Mouse (Mus musculus): ENCODE measurements around the gene Zranb2. TPM values are rescaled to one million over a fixed set of nuclear protein-coding genes. Genes with fewer than 3 reads are reported as not detected.
A peak's percentile ranks its signal among the peaks of the same experiment; 100 is the strongest.

The Zranb2 gene
- 100 to 1,000 TPM; 144 to 153 TPM for total RNA-seq (2021)

- DNase-seq (ENCODE audit: low spot score in 2 of 2), result peak; percentile 94
- intact Hi-C loops (cut with DNase I), result loop anchor here (5.0 kb wide), 1 partner anchor 972 kb away; the partner anchor contains the start of gene Negr1
Observed at GRCm38 (mm10) chr3:157533964-157534785, at the start of gene Zranb2. Gene Zranb2 (plus strand): TSS chr3:157534160.

GRCm38 (mm10) chr3:157492043-157492442 lies 41.9 kb upstream of the Zranb2 start:
- intact Hi-C loops (cut with DNase I), result no loop called here
- DNase-seq (ENCODE audit: low spot score in 2 of 2), result no peak

DNA sequence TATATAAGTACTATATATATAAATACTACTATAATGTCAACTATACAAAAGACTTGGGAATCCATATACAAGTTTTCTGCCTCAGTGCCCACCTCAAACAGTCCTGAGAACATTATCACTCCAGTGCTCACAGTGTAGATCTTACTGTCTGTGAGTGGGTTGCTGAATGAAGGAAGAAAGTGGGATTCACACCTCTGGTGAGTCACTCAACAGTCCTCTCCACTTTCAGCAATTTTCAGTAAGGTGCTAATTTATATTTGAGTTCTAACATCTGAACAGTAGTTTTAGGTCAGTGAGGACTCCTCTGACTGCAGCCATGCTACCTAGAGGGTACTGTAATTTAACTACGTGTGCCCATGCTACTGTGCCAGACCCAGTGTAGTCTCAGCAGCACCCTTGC lies 31.7 kb upstream of the Zranb2 start:
- intact Hi-C loops (cut with DNase I), result no loop called here
- DNase-seq (ENCODE audit: low spot score in 2 of 2), result peak in 1 of 2 experiments; percentile 44

GRCm38 (mm10) chr3:157514116-157514796 lies 19.7 kb upstream of the Zranb2 start:
- intact Hi-C loops (cut with DNase I), result no loop called here
- DNase-seq (ENCODE audit: low spot score in 2 of 2), result no peak

GRCm38 (mm10) chr3:157516471-157516870 lies 17.5 kb upstream of the Zranb2 start:
- intact Hi-C loops (cut with DNase I), result no loop called here
- DNase-seq (ENCODE audit: low spot score in 2 of 2), result no peak

GRCm38 (mm10) chr3:157517992-157518391 lies 16.0 kb upstream of the Zranb2 start:
- intact Hi-C loops (cut with DNase I), result no loop called here
- no peak for DNase-seq (ENCODE audit: low spot score in 2 of 2)

- intact Hi-C loops (cut with DNase I), result loop anchor here (2.0 kb wide), 1 partner anchor 288 kb away; no protein-coding TSS in a partner anchor
- peak; percentile 73 to 83 for DNase-seq (ENCODE audit: low spot score in 2 of 2)
Observed at GRCm38 (mm10) chr3:157520433-157520832, 13.5 kb upstream of the Zranb2 start.

DNA sequence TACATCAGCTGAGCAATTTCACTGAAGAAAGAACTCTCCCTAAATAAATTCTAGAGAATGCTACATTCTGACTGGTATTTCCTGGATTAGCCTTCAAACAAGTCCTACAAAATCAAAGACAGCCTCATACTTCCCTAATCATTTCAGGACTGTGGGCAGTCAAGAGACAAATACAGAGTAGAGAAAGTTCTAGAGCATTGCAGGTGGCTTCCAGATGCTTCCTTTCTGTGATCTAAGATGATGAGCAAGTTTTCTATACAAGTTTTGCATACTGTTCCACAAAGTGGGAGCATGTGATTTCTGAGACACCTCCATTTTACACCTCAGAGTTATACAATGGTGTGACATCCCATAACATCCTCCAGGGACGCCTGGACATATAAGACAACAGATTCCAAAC lies 10.1 kb upstream of the Zranb2 start:
- DNase-seq (ENCODE audit: low spot score in 2 of 2), result no peak
- intact Hi-C loops (cut with DNase I), result no loop called here

DNA sequence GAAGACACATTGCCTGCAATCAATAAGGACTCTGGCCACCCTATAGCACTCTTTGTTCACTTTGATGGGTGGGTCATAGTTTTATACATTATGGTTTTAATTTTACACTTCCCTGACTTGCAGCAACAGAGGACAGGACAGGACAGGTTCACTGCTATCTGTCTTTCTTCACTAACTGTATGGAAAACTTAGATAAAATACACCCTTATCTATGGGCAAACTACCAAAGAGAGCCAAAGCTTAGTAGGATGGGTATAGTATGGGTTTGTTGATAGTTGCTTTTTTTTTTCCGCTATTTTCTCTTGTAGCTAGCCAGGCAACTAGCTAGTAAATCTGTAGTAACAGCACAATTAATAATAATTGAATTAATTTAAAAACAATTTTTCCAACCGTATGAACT lies 2.4 kb upstream of the Zranb2 start:
- intact Hi-C loops (cut with DNase I), result loop anchor here (5.0 kb wide), 1 partner anchor 969 kb away; the partner anchor contains the start of gene Negr1
- no peak for DNase-seq (ENCODE audit: low spot score in 2 of 2)

DNA sequence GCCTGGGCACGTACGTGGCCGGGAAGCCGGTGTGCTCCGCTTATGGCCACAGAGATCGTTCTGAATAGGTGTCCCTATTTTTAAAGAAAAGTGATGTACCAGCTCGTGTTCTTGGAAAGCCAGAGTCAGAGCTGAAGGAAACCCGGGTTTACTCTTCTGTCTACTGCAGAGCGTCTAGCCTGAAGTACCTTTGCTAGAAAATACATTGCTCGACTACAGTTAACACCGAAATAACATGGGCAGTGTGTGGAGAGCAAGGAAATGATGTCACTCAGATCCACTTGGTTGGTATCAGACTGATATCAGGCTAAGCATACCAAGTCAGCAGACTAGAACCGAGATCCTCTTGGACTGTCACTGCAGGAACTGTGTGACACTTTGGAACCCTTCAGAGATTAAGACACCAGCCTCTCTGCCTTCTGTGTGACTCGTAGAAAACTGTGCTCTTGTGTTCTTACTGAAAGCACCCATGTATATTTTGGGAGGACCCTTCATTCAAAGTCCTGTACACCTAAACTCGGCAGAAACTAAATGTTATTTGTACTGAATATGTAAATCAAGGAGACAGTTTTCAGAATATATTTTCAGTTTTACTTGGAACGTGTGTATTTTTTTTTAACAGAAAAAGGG lies 941 bp downstream of the Zranb2 start:
- intact Hi-C loops (cut with DNase I), result loop anchor here (5.0 kb wide), 1 partner anchor 973 kb away; the partner anchor contains the start of gene Negr1
- DNase-seq (ENCODE audit: low spot score in 2 of 2), result no peak

GRCm38 (mm10) chr3:157549323-157549722 lies 15.4 kb downstream of the Zranb2 start:
- intact Hi-C loops (cut with DNase I), result loop anchor here (10.0 kb wide), 1 partner anchor 465 kb away; no protein-coding TSS in a partner anchor

DNA sequence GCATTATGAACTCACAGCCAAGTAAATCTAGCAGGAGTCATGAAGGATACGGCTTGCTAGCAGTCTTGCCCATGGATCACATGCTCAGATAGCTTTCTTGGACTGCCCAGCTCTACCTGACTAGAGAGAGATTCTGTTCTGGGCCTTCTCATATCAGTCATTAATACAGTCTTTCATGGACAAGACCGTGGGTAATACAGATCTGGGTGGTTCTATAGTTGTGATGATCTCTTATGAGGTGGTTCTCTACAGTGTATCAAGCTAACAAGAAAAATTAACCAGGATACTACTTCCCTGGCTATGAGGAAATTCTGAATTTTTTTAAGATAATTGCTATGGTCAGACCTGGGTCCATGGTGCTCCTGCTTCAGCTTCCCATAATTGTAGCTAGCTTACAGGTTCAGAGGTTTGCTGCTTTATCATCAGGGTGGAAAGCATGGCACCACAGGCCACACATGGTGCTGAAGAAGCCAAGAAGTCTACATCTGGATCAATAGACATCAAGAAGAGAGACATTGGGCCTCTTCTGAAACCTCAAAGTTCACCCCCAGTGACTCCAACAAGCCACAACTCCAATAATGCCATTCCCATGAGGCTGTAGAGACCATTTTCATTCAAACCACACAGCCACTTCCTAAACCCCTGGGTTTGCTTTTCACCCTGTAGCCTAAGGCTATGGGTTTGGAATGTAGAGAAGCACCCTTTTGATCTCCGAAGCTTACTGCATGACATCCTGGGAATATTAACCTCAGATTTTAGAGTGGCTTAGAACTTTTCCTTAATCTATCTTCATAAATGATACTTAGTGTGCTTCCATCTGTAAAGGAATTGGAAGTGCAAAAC lies 16.0 kb downstream of the Zranb2 start:
- intact Hi-C loops (cut with DNase I), result loop anchor here (10.0 kb wide), 1 partner anchor 465 kb away; no protein-coding TSS in a partner anchor
- DNase-seq (ENCODE audit: low spot score in 2 of 2), result no peak

More at GRCm38 (mm10) chr3:157549323-157549722, 15.4 kb downstream of the Zranb2 start:
- no peak for DNase-seq (ENCODE audit: low spot score in 2 of 2)

- intact Hi-C loops (cut with DNase I), result loop anchor here (1.0 to 10.0 kb wide), 3 partner anchors 152 to 460 kb away; no protein-coding TSS in a partner anchor
- DNase-seq (ENCODE audit: low spot score in 2 of 2), result peak; percentile 23 to 60
Observed at GRCm38 (mm10) chr3:157565196-157565595, 31.2 kb downstream of the Zranb2 start.

DNA sequence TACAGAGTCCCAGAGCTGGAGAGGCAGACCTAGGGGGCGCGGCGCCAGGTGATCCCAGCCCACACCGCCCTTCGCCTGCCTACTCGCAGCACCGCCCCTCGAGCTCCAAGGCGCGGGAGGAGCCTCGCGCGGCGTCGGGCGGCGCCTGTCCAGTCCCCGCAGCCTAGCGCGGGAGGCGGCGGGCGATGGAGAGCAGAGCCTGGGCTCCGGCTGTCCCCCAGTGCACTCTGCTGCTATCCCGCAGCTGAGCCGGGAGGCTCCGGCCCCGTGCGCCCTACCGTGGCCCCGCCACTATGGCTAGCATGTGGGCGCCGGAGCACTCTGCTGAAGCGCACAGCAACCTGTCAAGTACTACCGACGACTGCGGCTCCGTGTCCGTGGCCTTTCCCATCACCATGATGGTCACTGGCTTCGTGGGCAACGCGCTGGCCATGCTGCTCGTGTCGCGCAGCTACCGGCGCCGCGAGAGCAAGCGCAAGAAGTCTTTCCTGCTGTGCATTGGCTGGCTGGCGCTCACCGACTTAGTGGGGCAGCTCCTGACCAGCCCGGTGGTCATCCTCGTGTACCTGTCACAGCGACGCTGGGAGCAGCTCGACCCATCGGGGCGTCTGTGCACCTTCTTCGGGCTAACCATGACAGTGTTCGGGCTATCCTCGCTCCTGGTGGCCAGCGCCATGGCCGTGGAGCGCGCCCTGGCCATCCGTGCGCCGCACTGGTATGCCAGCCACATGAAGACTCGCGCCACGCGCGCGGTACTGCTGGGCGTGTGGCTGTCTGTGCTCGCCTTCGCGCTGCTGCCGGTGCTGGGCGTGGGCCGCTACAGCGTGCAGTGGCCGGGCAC lies 33.0 kb downstream of the Zranb2 start, which contains the start of gene Ptger3:
TSS of gene Ptger3 (plus strand) at position 168 of the 841 bp plus-strand sequence.
- peak; percentile 64 to 66 for DNase-seq (ENCODE audit: low spot score in 2 of 2)

DNA sequence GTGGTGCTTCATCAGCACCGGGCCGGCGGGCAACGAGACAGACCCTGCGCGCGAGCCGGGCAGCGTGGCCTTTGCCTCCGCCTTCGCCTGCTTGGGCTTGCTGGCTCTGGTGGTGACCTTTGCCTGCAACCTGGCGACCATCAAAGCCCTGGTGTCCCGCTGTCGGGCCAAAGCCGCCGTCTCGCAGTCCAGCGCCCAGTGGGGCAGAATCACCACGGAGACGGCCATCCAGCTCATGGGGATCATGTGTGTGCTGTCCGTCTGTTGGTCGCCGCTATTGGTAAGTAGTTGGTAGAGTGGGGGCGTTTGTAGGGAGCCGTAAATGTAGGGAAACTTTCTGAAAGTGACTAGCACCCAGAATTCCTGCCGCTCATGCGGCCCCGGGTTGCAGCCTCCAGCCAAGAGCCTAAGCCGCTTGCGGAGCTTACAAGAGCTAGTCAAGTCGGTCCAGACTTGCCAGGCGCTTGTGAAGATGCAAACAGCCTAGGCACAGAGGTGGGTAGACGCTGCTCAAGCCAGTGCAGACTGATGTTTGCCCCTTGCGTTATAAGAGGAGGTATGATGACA lies 33.7 kb downstream of the Zranb2 start:
- peak; percentile 12 to 20 for DNase-seq (ENCODE audit: low spot score in 2 of 2)

More for the DNA sequence above, 33.0 kb downstream of the Zranb2 start, which contains the start of gene Ptger3:
- intact Hi-C loops (cut with DNase I), result loop anchor here (2.0 to 10.0 kb wide), 3 partner anchors 70 to 458 kb away; no protein-coding TSS in a partner anchor

DNA sequence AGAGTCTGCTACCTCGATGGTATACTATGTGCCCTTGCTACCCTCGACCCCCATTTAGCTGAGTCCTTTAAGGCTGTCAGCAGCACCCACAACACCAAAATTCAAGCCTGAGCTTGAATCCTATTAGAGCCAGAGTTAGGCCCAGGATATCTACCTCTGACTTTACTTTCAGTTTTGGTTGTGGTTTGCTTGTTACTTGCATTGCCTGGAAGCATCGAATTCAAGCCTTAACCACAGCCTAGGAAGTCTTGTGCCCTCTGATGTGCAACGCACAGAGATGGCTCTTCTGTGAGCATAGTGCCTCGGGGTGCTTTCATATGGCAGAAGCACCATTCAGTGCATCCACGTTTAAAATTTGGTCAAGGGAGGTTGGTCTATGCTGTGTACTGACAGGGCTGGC lies 38.1 kb downstream of the Zranb2 start:
- intact Hi-C loops (cut with DNase I), result no loop called here
- no peak for DNase-seq (ENCODE audit: low spot score in 2 of 2)

More for the DNA sequence above, 33.7 kb downstream of the Zranb2 start:
- intact Hi-C loops (cut with DNase I), result loop anchor here (2.0 to 10.0 kb wide), 3 partner anchors 69 to 457 kb away; no protein-coding TSS in a partner anchor
